Comparison of ENCODE assay signal across 8 mouse cellular contexts in the genomic region with DNA sequence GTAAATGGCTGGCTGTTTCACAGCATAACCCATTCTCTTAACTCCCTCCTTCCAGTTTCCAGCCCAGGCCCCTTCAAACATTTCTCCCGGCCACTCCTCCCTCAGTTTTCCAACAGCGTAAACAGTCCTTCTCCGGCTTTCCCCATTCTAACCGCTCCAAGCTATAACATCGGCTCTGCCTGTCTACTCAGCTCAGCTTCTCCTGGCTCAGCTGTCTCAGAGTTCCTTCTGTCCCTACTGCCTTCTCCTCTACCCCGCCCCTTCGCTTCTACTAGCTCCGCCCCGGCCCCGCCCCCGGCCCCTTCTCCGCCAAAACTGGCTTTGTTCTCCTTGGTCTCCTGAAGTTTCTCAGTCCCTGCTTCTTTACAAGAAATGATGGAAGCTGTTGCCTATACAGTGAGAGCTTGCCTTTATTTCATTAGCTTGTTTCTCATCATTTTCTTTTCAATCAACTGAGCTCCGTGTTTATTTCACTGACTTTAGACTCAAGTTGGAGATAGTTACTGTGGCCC. TPM values are rescaled to one million over a fixed set of nuclear protein-coding genes. Genes with fewer than 3 reads are reported as not detected.
DNase-seq lines count a peak whose midpoint lies in the region; ATAC-seq and TF ChIP-seq lines count a peak whose summit lies in the region.

Gene Zfp61, minus strand, starts transcription at position 462 of the 512 bp plus-strand sequence.

- TF ChIP-seq EP300 in liver, embryonic 14.5 days (IDR thresholded peaks at IDR 0.05; ENCODE audit: low read depth): no peak

- no peaks in the 10 kb centered on the region for H3K4me1 ChIP-seq in cortical plate, adult 2 months (ENCODE audit: control insufficient read depth, insufficient read depth, low read length)
- peaks cover 6% of the 10 kb centered on the region; the same call in 1 of the 2 replicates for H3K4me1 ChIP-seq in heart, embryonic 11.5 days (ENCODE audit: control insufficient read depth, insufficient read depth, low read length)
- H3K4me1 ChIP-seq in kidney, embryonic 14.5 days (ENCODE audit: control insufficient read depth, insufficient read depth, low read length): 0 out of 2 replicates have a peak, but pooled peaks cover 3% of the 10 kb centered on the region
- H3K4me1 ChIP-seq in liver, embryonic 14.5 days (replicated peaks; ENCODE audit: control insufficient read depth in 2 of 2, insufficient read depth in 2 of 2, low read length in 1 of 2): peaks cover 6% of the 10 kb centered on the region in 2 experiments
- peaks cover 16% of the 10 kb centered on the region for H3K4me1 ChIP-seq in neural tube, embryonic 12.5 days

- peak; percentile 71; the same call in 1 of the 2 replicates for ATAC-seq in heart, embryonic 11.5 days (replicated peaks; ENCODE audit: insufficient number of reproducible peaks, low FRiP score, low TSS enrichment)
- ATAC-seq in kidney, embryonic 14.5 days (ENCODE audit: low FRiP score, low TSS enrichment): peak; percentile 80
- ATAC-seq in liver, embryonic 14.5 days (ENCODE audit: insufficient read depth): peak; percentile 66
- ATAC-seq in neural tube, embryonic 12.5 days (ENCODE audit: low FRiP score, low read depth): peak; percentile 42

- peaks cover 7% of the 10 kb centered on the region; the same call in 1 of the 2 replicates for H3K36me3 ChIP-seq in heart, embryonic 11.5 days (ENCODE audit: control insufficient read depth, insufficient read depth, low read length)
- peaks cover 36% of the 10 kb centered on the region for H3K36me3 ChIP-seq in kidney, embryonic 14.5 days (ENCODE audit: control insufficient read depth, insufficient read depth, low read length)
- H3K36me3 ChIP-seq in liver, embryonic 14.5 days (replicated peaks; ENCODE audit: control insufficient read depth, insufficient read depth, low read depth): no peaks in the 10 kb centered on the region
- peaks cover 28% of the 10 kb centered on the region for H3K36me3 ChIP-seq in neural tube, embryonic 12.5 days

- TF ChIP-seq CTCF in cortical plate, adult 2 months (IDR thresholded peaks at IDR 0.05; ENCODE audit: extremely low read depth, insufficient read depth, low read length): no peak
- TF ChIP-seq CTCF in liver, embryonic 14.5 days (IDR thresholded peaks at IDR 0.05; ENCODE audit: low read depth): no peak

- H3K4me2 ChIP-seq in heart, embryonic 11.5 days: peak within 1 kb of the TSS; percentile 93
- peak within 1 kb of the TSS; percentile 87 for H3K4me2 ChIP-seq in kidney, embryonic 14.5 days (replicated peaks; ENCODE audit: low read depth, low read length)
- peak within 1 kb of the TSS; percentile 82 for H3K4me2 ChIP-seq in liver, embryonic 14.5 days (ENCODE audit: low read depth)
- H3K4me2 ChIP-seq in neural tube, embryonic 12.5 days (replicated peaks): peak within 1 kb of the TSS; percentile 73

- H3K27ac ChIP-seq in cortical plate, adult 2 months (ENCODE audit: insufficient read depth, low read length): no peak within 1 kb of the TSS
- H3K27ac ChIP-seq in heart, embryonic 11.5 days (ENCODE audit: low read depth, low read length): peak within 1 kb of the TSS; percentile 57; the same call in 1 of the 2 replicates
- H3K27ac ChIP-seq in kidney, embryonic 14.5 days (ENCODE audit: low read depth, low read length): peak within 1 kb of the TSS; percentile 96
- no peak within 1 kb of the TSS for H3K27ac ChIP-seq in liver, embryonic 14.5 days
- H3K27ac ChIP-seq in neural tube, embryonic 12.5 days: no peak within 1 kb of the TSS

- H3K4me3 ChIP-seq in cortical plate, adult 2 months (ENCODE audit: insufficient read depth, low read length): 0 out of 2 replicates have a peak within 1 kb of the TSS, but pooled peaks have one; percentile 87
- peak within 1 kb of the TSS; percentile 80 for H3K4me3 ChIP-seq in heart, embryonic 11.5 days (ENCODE audit: low read depth, low read length)
- H3K4me3 ChIP-seq in kidney, embryonic 14.5 days (ENCODE audit: low read length): peak within 1 kb of the TSS; percentile 59
- peak within 1 kb of the TSS; percentile 42 to 63; a peak in 3 of 4 replicates for H3K4me3 ChIP-seq in liver, embryonic 14.5 days (ENCODE audit: insufficient read depth in 1 of 2, low read depth in 2 of 2, low read length in 2 of 2)
- peak within 1 kb of the TSS; percentile 67 for H3K4me3 ChIP-seq in neural tube, embryonic 12.5 days

- H3K9me3 ChIP-seq in heart, embryonic 11.5 days (replicated peaks; ENCODE audit: control insufficient read depth, low read length): no peaks in the 10 kb centered on the region
- no peaks in the 10 kb centered on the region for H3K9me3 ChIP-seq in kidney, embryonic 14.5 days (ENCODE audit: control insufficient read depth, low read length)
- H3K9me3 ChIP-seq in liver, embryonic 14.5 days (ENCODE audit: control insufficient read depth, low read length): no peaks in the 10 kb centered on the region
- H3K9me3 ChIP-seq in neural tube, embryonic 12.5 days: no peaks in the 10 kb centered on the region

- peak; percentile 24 for DNase-seq in urinary bladder, postnatal 14 days (ENCODE audit: low spot score)
- no peak for DNase-seq in urinary bladder, adult 18-20 months (ENCODE audit: low spot score in 2 of 2)
- DNase-seq in liver, embryonic 14.5 days (ENCODE audit: low read depth in 3 of 3, low spot score in 3 of 3): peak in 1 of 3 experiments; percentile 53
- no peak for DNase-seq in spleen, adult 12 weeks (ENCODE audit: low spot score)

- 3% methylated on average over 13 of the region's 13 CpGs for WGBS in heart, embryonic 11.5 days (ENCODE audit: insufficient replicate concordance)
- WGBS in kidney, embryonic 14.5 days: 4% methylated on average over 13 of the region's 13 CpGs
- 2% methylated on average over 13 of the region's 13 CpGs for WGBS in liver, embryonic 14.5 days (ENCODE audit: insufficient replicate concordance)
- WGBS in neural tube, embryonic 12.5 days: 2% methylated on average over 13 of the region's 13 CpGs

- no peaks in the 10 kb centered on the region for H3K27me3 ChIP-seq in heart, embryonic 11.5 days (ENCODE audit: control insufficient read depth, insufficient read depth, low read length)
- no peaks in the 10 kb centered on the region for H3K27me3 ChIP-seq in kidney, embryonic 14.5 days (ENCODE audit: control insufficient read depth, insufficient read depth, low read length)
- H3K27me3 ChIP-seq in liver, embryonic 14.5 days (ENCODE audit: control insufficient read depth, insufficient read depth, low read length): no peaks in the 10 kb centered on the region
- no peaks in the 10 kb centered on the region for H3K27me3 ChIP-seq in neural tube, embryonic 12.5 days (replicated peaks)

- 0 out of 2 replicates have a peak, but pooled peaks have one; percentile 44 for TF ChIP-seq POLR2A in cortical plate, adult 2 months (IDR thresholded peaks at IDR 0.05; ENCODE audit: extremely low read depth, insufficient read depth, low read length)

- peak within 1 kb of the TSS; percentile 63 for H3K9ac ChIP-seq in heart, embryonic 11.5 days (ENCODE audit: low read depth, low read length)
- H3K9ac ChIP-seq in kidney, embryonic 14.5 days (ENCODE audit: low read depth, low read length): peak within 1 kb of the TSS; percentile 18; the same call in 1 of the 2 replicates
- peak within 1 kb of the TSS; percentile 5 for H3K9ac ChIP-seq in liver, embryonic 14.5 days (replicated peaks)
- no peak within 1 kb of the TSS for H3K9ac ChIP-seq in neural tube, embryonic 12.5 days

RNA-seq across cellular contexts. Expression of gene Zfp61, which starts in this region (rescaled TPM):
- 22.9 and 27.6 TPM in 2 replicates for polyA plus RNA-seq in cortical plate, adult 2 months (2012; rRNA removed)
- polyA plus RNA-seq in heart, embryonic 11.5 days (2014; fragmentation: Nextera tagmentation; extraction: Ambion mirVana): 16.4 and 18.1 TPM in 2 replicates
- polyA plus RNA-seq in kidney, embryonic 14.5 days (2014; fragmentation: Nextera tagmentation; extraction: Ambion mirVana): 31.3 and 39.5 TPM in 2 replicates
- 2.3 and 2.6 TPM in 2 replicates for polyA plus RNA-seq in liver, embryonic 14.5 days (2012; rRNA removed)
- polyA plus RNA-seq in liver, embryonic 14.5 days (2014; fragmentation: Nextera tagmentation; extraction: Ambion mirVana): 1.6 and 2.1 TPM in 2 replicates
- polyA plus RNA-seq in neural tube, embryonic 12.5 days (2016; fragmentation: Nextera tagmentation; extraction: Ambion mirVana): 41.3 and 43.7 TPM in 2 replicates

Comparison
In these comparisons a context has a peak if more than half of its experiments do, and no peak if none do; other contexts are left out.
1. H3K27ac ChIP-seq: peak in heart, embryonic 11.5 days (single experiment) and kidney, embryonic 14.5 days (single experiment); none in cortical plate, adult 2 months (single experiment), liver, embryonic 14.5 days (single experiment) and neural tube, embryonic 12.5 days (single experiment).
2. Peak in every context shown above with its lines, with median percentiles within 50 percentile points of each other: H3K4me3 ChIP-seq, ATAC-seq and H3K4me2 ChIP-seq.